Mouse (Mus musculus) testis, adult 2 months (tissue): ENCODE measurements around the gene Zfp709.
"Not testable (repeated sequence)": the region's sequence is repeated elsewhere in the genome, so short reads cannot be mapped to it uniquely, and the experiment has no call there.

Experiments used
- CTCF ChIP-seq: fragments of 200-500 bp; IDR thresholded peaks from 2 replicates; pipeline ENCODE4 v1.5.1; 2012; ENCODE audit warnings: low read depth, mild to moderate bottlenecking, inconsistent platforms, low read length, moderate library complexity; ENCODE audit not compliant: control insufficient read depth, insufficient read depth, insufficient replicate concordance
- POLR2A ChIP-seq: fragments of 200-500 bp; IDR thresholded peaks from 2 replicates; pipeline ENCODE4 v1.6.1; 2012; ENCODE audit warnings: low read depth, mild to moderate bottlenecking, inconsistent platforms, low read length, moderate library complexity; ENCODE audit not compliant: control insufficient read depth

DNA sequence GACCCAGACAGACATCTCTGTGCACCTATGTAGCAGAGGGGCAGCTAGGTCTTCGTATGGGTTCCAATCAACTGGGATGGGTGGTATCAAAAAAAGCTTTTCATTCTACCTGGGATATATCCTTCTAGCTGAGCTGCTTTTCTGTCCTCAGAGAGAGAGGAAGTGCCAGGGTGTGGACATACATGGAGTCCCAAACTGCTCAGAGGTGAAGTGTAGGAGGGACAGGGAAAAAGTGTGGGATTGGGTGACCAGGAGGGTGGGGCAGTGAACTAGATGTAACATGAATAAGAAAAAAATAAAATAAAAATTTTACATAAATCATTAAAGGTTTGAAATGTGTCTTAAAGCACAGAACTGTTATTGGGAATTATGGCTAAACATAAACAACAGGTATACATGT lies 30.8 kb upstream of the Zfp709 start:
- TF ChIP-seq CTCF, POLR2A: not testable (repeated sequence)
